Mouse (Mus musculus) C2C12 (cell line): ENCODE results near the gene Lnp1. TPM values are rescaled to one million over a fixed set of nuclear protein-coding genes. Genes with fewer than 3 reads are reported as not detected.
"Not testable (repeated sequence)": the region's sequence is repeated elsewhere in the genome, so short reads cannot be mapped to it uniquely, and the experiment has no call there.

Experiments used
- H3K27me3 ChIP-seq: one replicate; pipeline ENCODE4 v1.6.1; 2011; ENCODE audit not compliant: control insufficient read depth, insufficient read depth, insufficient read length
- H3K36me3 ChIP-seq: one replicate; pipeline ENCODE4 v1.6.1; 2011; ENCODE audit not compliant: control insufficient read depth, insufficient read depth
- H3K4me3 ChIP-seq: one replicate; pipeline ENCODE4 v1.5.1; 2011; ENCODE audit warnings: mild to moderate bottlenecking, control low read depth; ENCODE audit not compliant: poor library complexity, insufficient read depth, severe bottlenecking
- H3K79me2 ChIP-seq: one replicate; pipeline ENCODE4 v1.6.1; 2011; ENCODE audit not compliant: control insufficient read depth, insufficient read depth
- H3K79me3 ChIP-seq: one replicate; pipeline ENCODE4 v1.6.1; 2011; ENCODE audit warnings: low read depth, control low read depth
- H3ac ChIP-seq: one replicate; pipeline ENCODE3; 2011; ENCODE audit warnings: low read depth; ENCODE audit not compliant: control insufficient read depth, insufficient read length
- CEBPB ChIP-seq: IDR thresholded peaks from one replicate; pipeline ENCODE4 v1.6.1; 2011; ENCODE audit warnings: low read depth, mild to moderate bottlenecking, control low read depth, moderate library complexity
- CTCF ChIP-seq: IDR thresholded peaks from one replicate; pipeline ENCODE4 v1.5.1; 2011; ENCODE audit not compliant: control insufficient read depth, insufficient read depth, insufficient read length
- FOSL1 ChIP-seq: IDR thresholded peaks from one replicate; pipeline ENCODE4 v1.8.0; 2011; ENCODE audit warnings: mild to moderate bottlenecking, low read length; ENCODE audit not compliant: poor library complexity, insufficient read depth, severe bottlenecking
- MAX ChIP-seq: IDR thresholded peaks from one replicate; pipeline ENCODE4 v1.6.1; 2011; ENCODE audit warnings: mild to moderate bottlenecking, control low read depth
- MYOD1 ChIP-seq: IDR thresholded peaks from one replicate; pipeline ENCODE4 v1.6.1; 2011; ENCODE audit warnings: low read depth; ENCODE audit not compliant: control insufficient read depth, insufficient read length
- MYOG ChIP-seq: IDR thresholded peaks from one replicate; pipeline ENCODE4 v1.6.1; 2011; ENCODE audit not compliant: control insufficient read depth, insufficient read length; ENCODE audit errors: extremely low read depth
- USF1 ChIP-seq: IDR thresholded peaks from one replicate; pipeline ENCODE4 v1.6.1; 2011; ENCODE audit warnings: low read depth, mild to moderate bottlenecking, control low read depth, moderate library complexity
- long read RNA-seq, 2 experiments: library from polyadenylated mRNA; unstranded; transcript quantifications; one replicate each; pipeline ENCODE4 v2.0.0; 2019 to 2020
- polyA plus RNA-seq: library from polyadenylated mRNA; unstranded; fragments of >200 nt; fragmentation: generic; extraction: Trizol; gene quantifications from one replicate; pipeline ENCODE4 v1.2.1, GENCODE M21; 2012; ENCODE audit warnings: missing spikeins

The Lnp1 gene
- polyA plus RNA-seq = not detected
- long read RNA-seq, experiment 1 = 0 reads
- long read RNA-seq, experiment 2 = 0 reads

DNA sequence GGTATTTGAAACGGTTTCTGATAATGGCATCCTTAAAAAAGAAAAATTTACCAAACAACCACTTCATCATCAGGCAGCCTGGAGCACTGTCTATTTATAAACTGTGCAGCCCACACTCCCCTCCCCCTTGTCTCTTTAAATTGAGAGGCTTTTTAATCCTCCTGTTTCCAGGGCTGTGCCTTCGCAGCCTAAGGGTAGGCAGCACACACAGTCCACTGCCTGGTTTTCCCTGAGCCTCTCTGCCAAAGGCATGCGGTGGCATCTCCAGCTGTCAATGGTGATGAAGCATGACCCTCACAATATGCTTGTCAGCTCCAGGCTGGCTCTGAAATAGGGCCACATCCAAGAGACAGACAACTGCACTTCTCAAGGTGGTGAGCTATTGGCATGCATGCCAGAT is at the start of gene Lnp1:
Gene Lnp1, minus strand, starts transcription at position 39 of the 400 bp plus-strand sequence.
- Histone ChIP-seq H3K4me3 (no peak within 1 kb of the TSS), H3K79me2 (no peaks in the 10 kb centered on the region), H3ac (no peak within 1 kb of the TSS), H3K79me3 (no peaks in the 10 kb centered on the region), H3K27me3 (no peaks in the 10 kb centered on the region), H3K36me3 (no peaks in the 10 kb centered on the region)
- TF ChIP-seq CEBPB (no peak), MYOD1 (no peak), CTCF (no peak), MYOG (no peak), FOSL1 (no peak)

DNA sequence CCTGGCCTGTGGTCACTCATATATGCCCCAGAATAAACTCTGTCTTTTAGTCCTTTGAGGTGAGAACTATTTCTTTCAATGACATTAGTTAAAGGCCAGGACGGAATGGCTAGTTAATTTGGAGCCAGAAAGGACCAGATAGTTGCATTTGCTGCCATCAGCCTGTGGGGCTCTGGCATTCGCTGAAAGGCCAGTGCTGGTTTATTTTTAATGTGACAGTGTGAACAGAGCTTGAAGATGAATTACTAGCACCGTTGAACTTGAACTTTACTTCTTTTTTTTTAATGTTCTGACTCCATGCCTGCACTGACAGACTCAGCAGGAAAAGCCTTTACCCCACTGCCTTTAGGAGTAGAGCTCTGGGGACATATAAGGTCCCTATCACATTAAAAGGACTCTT is 46.8 kb upstream of the Lnp1 start:
- Histone ChIP-seq H3K36me3 (no peaks in the 10 kb centered on the region), H3K79me3 (no peaks in the 10 kb centered on the region), H3K79me2 (no peaks in the 10 kb centered on the region), H3K27me3 (no peaks in the 10 kb centered on the region), H3K4me3 (no peak overlapping the region), H3ac (no peak overlapping the region)
- TF ChIP-seq MYOD1 = no peak
- TF ChIP-seq CTCF = no peak
- TF ChIP-seq CEBPB = no peak
- no peak for TF ChIP-seq MYOG
- TF ChIP-seq USF1 = no peak
- TF ChIP-seq FOSL1 = no peak
- no peak for TF ChIP-seq MAX

DNA sequence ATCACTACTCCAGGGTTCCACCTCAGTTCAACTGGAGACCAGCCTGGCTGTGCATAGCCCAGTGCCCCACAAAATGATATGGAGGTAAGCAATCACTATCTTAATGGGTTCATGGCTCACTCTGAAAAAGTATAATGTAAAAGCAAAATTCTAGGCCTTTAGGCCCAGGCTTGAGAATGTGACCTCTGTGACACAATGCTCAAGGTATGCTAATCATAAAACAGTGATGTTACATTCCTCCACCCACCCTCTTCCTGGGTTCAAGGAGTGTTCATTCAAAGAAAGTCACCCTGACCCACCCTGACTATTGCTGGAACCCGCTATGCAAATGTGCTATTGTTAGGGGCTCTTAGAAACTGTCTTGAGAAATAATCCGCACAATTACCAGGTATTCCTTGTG is 30.4 kb upstream of the Lnp1 start:
- not testable (repeated sequence) for H3K27me3 ChIP-seq, H3K79me2 ChIP-seq, H3K79me3 ChIP-seq, H3ac ChIP-seq, H3K4me3 ChIP-seq, H3K36me3 ChIP-seq

DNA sequence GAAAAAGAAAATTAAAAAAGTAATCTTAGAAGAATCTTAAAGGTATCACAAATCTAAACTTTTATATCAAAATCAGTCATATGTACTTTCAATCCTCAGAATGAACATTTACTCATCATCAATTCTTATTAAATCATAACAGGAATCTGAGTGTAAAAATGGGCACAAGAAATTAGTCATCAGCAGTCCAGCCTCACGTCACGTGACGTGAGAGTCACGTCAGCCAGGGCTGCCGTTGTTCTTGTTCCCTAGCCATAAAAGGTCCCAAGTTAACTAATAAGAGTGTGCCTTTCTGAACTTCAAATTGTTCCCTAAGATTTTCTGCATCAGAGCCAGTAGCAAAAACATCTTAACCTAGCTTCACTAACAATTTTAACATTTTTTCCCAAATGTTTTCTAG is 21.2 kb upstream of the Lnp1 start:
- H3ac ChIP-seq = no peak overlapping the region

DNA sequence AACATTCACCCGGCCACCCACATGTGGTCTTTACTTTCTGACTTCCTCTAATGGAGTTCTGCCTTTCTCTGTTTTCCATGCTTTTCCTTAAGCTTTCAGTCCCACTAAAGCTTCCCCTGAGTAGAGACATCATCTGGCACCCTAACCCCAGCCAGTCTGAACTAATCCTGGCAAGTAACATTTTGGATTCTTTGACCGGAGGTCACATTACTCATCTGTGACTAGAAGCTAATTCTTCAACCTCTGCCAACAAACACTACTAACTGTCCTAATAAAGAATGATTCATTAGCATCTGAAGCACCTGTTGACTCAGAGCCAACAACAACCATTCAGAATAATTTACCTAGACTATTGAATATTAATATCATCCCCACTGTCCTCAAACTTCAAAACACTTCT is 14.5 kb upstream of the Lnp1 start:
- Histone ChIP-seq H3ac (no peak overlapping the region), H3K4me3 (no peak overlapping the region)
- TF ChIP-seq MYOG (no peak), CEBPB (no peak), CTCF (no peak), MYOD1 (no peak), USF1 (no peak), FOSL1 (no peak), MAX (no peak)

More for the DNA sequence above, 21.2 kb upstream of the Lnp1 start:
- Histone ChIP-seq H3K27me3 (no peaks in the 10 kb centered on the region), H3K36me3 (no peaks in the 10 kb centered on the region), H3K79me2 (no peaks in the 10 kb centered on the region), H3K4me3 (no peak overlapping the region), H3K79me3 (no peaks in the 10 kb centered on the region)
- TF ChIP-seq USF1 (peak; percentile 61), MYOD1 (no peak), FOSL1 (no peak), CEBPB (no peak), MAX (no peak)

DNA sequence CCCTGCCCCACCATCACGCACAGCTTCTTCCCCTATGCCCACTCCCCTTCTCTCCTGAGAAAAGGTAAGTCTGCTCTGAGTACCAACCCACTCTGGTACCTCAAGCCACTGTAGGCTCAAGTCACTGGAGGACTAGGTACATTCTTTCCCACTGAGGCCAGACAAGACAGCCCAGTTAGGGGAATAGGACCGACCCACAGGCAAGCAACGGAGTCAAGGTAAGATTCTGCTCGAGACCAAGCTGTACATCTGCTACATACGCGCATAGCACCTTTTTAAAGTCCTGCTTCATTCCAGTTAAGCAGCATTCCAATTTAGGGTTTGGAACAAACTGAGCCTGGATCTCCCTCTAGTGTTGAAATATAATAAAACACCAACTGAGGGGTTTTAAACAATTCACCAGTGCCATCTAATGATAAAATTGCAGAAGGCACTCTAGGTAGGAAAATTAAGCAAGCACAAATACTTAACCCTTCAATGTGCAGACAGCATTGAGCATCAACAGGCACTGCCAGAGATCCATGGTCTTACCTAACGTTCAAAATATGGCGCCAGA is 7.7 kb downstream of the Lnp1 start:
- no peaks in the 10 kb centered on the region for H3K36me3 ChIP-seq
- no peaks in the 10 kb centered on the region for H3K79me3 ChIP-seq
- H3ac ChIP-seq = no peak overlapping the region
- no peak overlapping the region for H3K4me3 ChIP-seq
- TF ChIP-seq USF1 (no peak), FOSL1 (no peak), MYOD1 (no peak), MAX (no peak), CTCF (no peak)
- H3K79me2 ChIP-seq = no peaks in the 10 kb centered on the region
- H3K27me3 ChIP-seq = no peaks in the 10 kb centered on the region

More for the DNA sequence above, 14.5 kb upstream of the Lnp1 start:
- Histone ChIP-seq H3K27me3 (no peaks in the 10 kb centered on the region), H3K36me3 (no peaks in the 10 kb centered on the region), H3K79me3 (no peaks in the 10 kb centered on the region), H3K79me2 (no peaks in the 10 kb centered on the region)
